Mouse (Mus musculus) intestine, embryonic 14.5 days (tissue): Measurements from ENCODE around the gene Ctsa. TPM values are rescaled to one million over a fixed set of nuclear protein-coding genes. Genes with fewer than 3 reads are reported as not detected.
A peak's percentile ranks its signal among the peaks of the same experiment; 100 is the strongest.

ENCODE experiments used
- ATAC-seq: fragments of 200-750 bp; cut with Nextera tagmentation; replicated peaks from 2 replicates; pipeline ENCODE4 v1.8.0; 2017; ENCODE audit warnings: low read depth, moderate number of reproducible peaks, moderate TSS enrichment, moderate library complexity; ENCODE audit not compliant: low FRiP score, low TSS enrichment
- DNase-seq: peaks from one replicate; pipeline ENCODE4 v3.0.0-alpha.2; 2018; ENCODE audit warnings: low spot score
- H3K27ac ChIP-seq: fragments of 300-500 bp; sonication (generic); 2 replicates; pipeline ENCODE4 v1.5.1; 2014; ENCODE audit warnings: low read depth, mild to moderate bottlenecking, control low read depth
- H3K27me3 ChIP-seq: fragments of 300-500 bp; sonication (generic); replicated peaks from 2 replicates; pipeline ENCODE4 v1.6.1; 2014; ENCODE audit warnings: low read length, control low read depth; ENCODE audit not compliant: control insufficient read depth, insufficient read depth
- H3K36me3 ChIP-seq: fragments of 300-500 bp; sonication (generic); 2 replicates; pipeline ENCODE4 v1.6.1; 2014; ENCODE audit warnings: low read length, control low read depth; ENCODE audit not compliant: control insufficient read depth, insufficient read depth
- H3K4me1 ChIP-seq: fragments of 300-500 bp; sonication (generic); replicated peaks from 2 replicates; pipeline ENCODE4 v1.6.1; 2014; ENCODE audit warnings: low read length, control low read depth, mixed read lengths; ENCODE audit not compliant: control insufficient read depth, insufficient read depth
- H3K4me2 ChIP-seq: fragments of 300-500 bp; sonication (generic); 2 replicates; pipeline ENCODE4 v1.6.1; 2014; ENCODE audit warnings: low read length
- H3K4me3 ChIP-seq: fragments of 300-500 bp; sonication (generic); 2 replicates; pipeline ENCODE4 v1.5.1; 2014; ENCODE audit warnings: low read depth, low read length, control low read depth, mixed read lengths
- H3K9ac ChIP-seq: fragments of 300-500 bp; sonication (generic); 2 replicates; pipeline ENCODE4 v1.6.1; 2014; ENCODE audit warnings: mild to moderate bottlenecking, low read length
- H3K9me3 ChIP-seq: fragments of 300-500 bp; sonication (generic); 2 replicates; pipeline ENCODE4 v1.6.1; 2016; ENCODE audit warnings: low read length, control low read depth; ENCODE audit not compliant: control insufficient read depth
- WGBS: fragments of 180-500 bp; shearing (Covaris S2); extraction: QIAGEN DNeasy Blood & Tissue Kit; methylation state at CpG from one replicate; pipeline ENCODE4 v1.1.7; 2014; 5-methylcytosine and 5-hydroxymethylcytosine counted together
- polyA plus RNA-seq: library from polyadenylated mRNA; unstranded; fragments of >200 nt; fragmentation: Nextera tagmentation; extraction: Ambion mirVana; gene quantifications from 2 replicates; pipeline ENCODE4 v1.2.1, GENCODE M21; 2014

Gene Ctsa
- polyA plus RNA-seq, 1 experiment from 2014 or later: 155 TPM

- H3K4me1 ChIP-seq: peaks cover 8% of the 10 kb centered on the region
- H3K36me3 ChIP-seq: peaks cover 38% of the 10 kb centered on the region
- H3K27ac ChIP-seq: no peak overlapping the region
- H3K9ac ChIP-seq: no peak overlapping the region
- 89% methylated on average over 13 of the region's 13 CpGs for WGBS
- H3K4me2 ChIP-seq: no peak overlapping the region
- ATAC-seq (no peak), DNase-seq (no peak)
- H3K27me3 ChIP-seq: no peaks in the 10 kb centered on the region
- no peaks in the 10 kb centered on the region for H3K9me3 ChIP-seq
- no peak overlapping the region for H3K4me3 ChIP-seq
These were observed 32.2 kb upstream of the Ctsa start for GRCm38 (mm10) chr2:164800252-164801004.

GRCm38 (mm10) chr2:164803201-164803920 is 29.3 kb upstream of the Ctsa start:
- no peaks in the 10 kb centered on the region for H3K9me3 ChIP-seq
- ATAC-seq: no peak
- 89% methylated on average over 16 of the region's 16 CpGs for WGBS

GRCm38 (mm10) chr2:164803921-164804313 is 28.8 kb upstream of the Ctsa start:
- Histone ChIP-seq H3K27ac (peak overlapping the region; percentile 49; the same call in 1 of the 2 replicates), H3K4me1 (peaks cover 12% of the 10 kb centered on the region), H3K9ac (peak overlapping the region; percentile 72), H3K27me3 (no peaks in the 10 kb centered on the region), H3K36me3 (peaks cover 19% of the 10 kb centered on the region), H3K4me2 (peak overlapping the region; percentile 62), H3K9me3 (no peaks in the 10 kb centered on the region), H3K4me3 (peak overlapping the region; percentile 91)
- 67% methylated on average over 1 of the region's 1 CpGs for WGBS
- DNase-seq: no peak
- ATAC-seq: no peak

More at GRCm38 (mm10) chr2:164803201-164803920, 29.3 kb upstream of the Ctsa start:
- H3K4me2 ChIP-seq: peak overlapping the region; percentile 62
- 0 out of 2 replicates have a peak overlapping the region, but pooled peaks have one; percentile 91 for H3K4me3 ChIP-seq
- H3K4me1 ChIP-seq: peaks cover 12% of the 10 kb centered on the region
- DNase-seq: no peak
- H3K9ac ChIP-seq: no peak overlapping the region; the same call in 1 of the 2 replicates
- no peak overlapping the region for H3K27ac ChIP-seq
- no peaks in the 10 kb centered on the region for H3K27me3 ChIP-seq
- H3K36me3 ChIP-seq: peaks cover 15% of the 10 kb centered on the region

- H3K4me3 ChIP-seq: peak within 1 kb of the TSS; percentile 91
- peaks cover 12% of the 10 kb centered on the region for H3K4me1 ChIP-seq
- no peaks in the 10 kb centered on the region for H3K9me3 ChIP-seq
- H3K27ac ChIP-seq: peak within 1 kb of the TSS; percentile 81
- ATAC-seq (peak; percentile 96), DNase-seq (peak; percentile 99)
- under 1% methylated on average over 47 of the region's 47 CpGs for WGBS
- peak within 1 kb of the TSS; percentile 97 for H3K4me2 ChIP-seq
- no peaks in the 10 kb centered on the region for H3K27me3 ChIP-seq
- H3K36me3 ChIP-seq: peaks cover 17% of the 10 kb centered on the region
- peak within 1 kb of the TSS; percentile 82 for H3K9ac ChIP-seq
These were observed 27.9 kb upstream of the Ctsa start, which contains the start of the genes Acot8 and Zswim3 for GRCm38 (mm10) chr2:164804533-164805331. Gene Acot8, minus strand, starts transcription at chr2:164804882. Gene Zswim3, plus strand, starts transcription at chr2:164805098.

GRCm38 (mm10) chr2:164805332-164805718 is 27.3 kb upstream of the Ctsa start:
- Histone ChIP-seq H3K9me3 (no peaks in the 10 kb centered on the region), H3K4me2 (peak overlapping the region; percentile 97), H3K4me1 (peaks cover 12% of the 10 kb centered on the region), H3K9ac (peak overlapping the region; percentile 82), H3K4me3 (peak overlapping the region; percentile 91), H3K27ac (peak overlapping the region; percentile 81; the same call in 1 of the 2 replicates), H3K36me3 (peaks cover 12% of the 10 kb centered on the region; the same call in 1 of the 2 replicates), H3K27me3 (no peaks in the 10 kb centered on the region)
- DNase-seq (no peak), ATAC-seq (peak; percentile 63)
- 2% methylated on average over 21 of the region's 21 CpGs for WGBS

GRCm38 (mm10) chr2:164806614-164807013 is 26.1 kb upstream of the Ctsa start:
- H3K4me3 ChIP-seq: no peak overlapping the region
- no peaks in the 10 kb centered on the region for H3K27me3 ChIP-seq
- 74% methylated on average over 7 of the region's 7 CpGs for WGBS
- DNase-seq (no peak), ATAC-seq (no peak)
- 0 out of 2 replicates have a peak, but pooled peaks cover 6% of the 10 kb centered on the region for H3K36me3 ChIP-seq
- H3K4me2 ChIP-seq: no peak overlapping the region
- peaks cover 12% of the 10 kb centered on the region for H3K4me1 ChIP-seq
- H3K9ac ChIP-seq: no peak overlapping the region
- H3K27ac ChIP-seq: no peak overlapping the region
- H3K9me3 ChIP-seq: no peaks in the 10 kb centered on the region

GRCm38 (mm10) chr2:164813557-164813956 is 19.1 kb upstream of the Ctsa start:
- no peak for DNase-seq
- WGBS: 51% methylated on average over 2 of the region's 2 CpGs
- H3K4me3 ChIP-seq: no peak overlapping the region
- H3K4me2 ChIP-seq: no peak overlapping the region
- ATAC-seq: no peak
- H3K27ac ChIP-seq: no peak overlapping the region
- H3K9ac ChIP-seq: no peak overlapping the region
- no peaks in the 10 kb centered on the region for H3K9me3 ChIP-seq
- H3K4me1 ChIP-seq: peaks cover 4% of the 10 kb centered on the region; the same call in 1 of the 2 replicates
- no peaks in the 10 kb centered on the region for H3K27me3 ChIP-seq
- H3K36me3 ChIP-seq: peaks cover 16% of the 10 kb centered on the region; the same call in 1 of the 2 replicates

- Histone ChIP-seq H3K4me3 (no peak overlapping the region), H3K9ac (no peak overlapping the region), H3K9me3 (no peaks in the 10 kb centered on the region), H3K4me1 (peaks cover 4% of the 10 kb centered on the region; the same call in 1 of the 2 replicates), H3K27me3 (no peaks in the 10 kb centered on the region), H3K4me2 (no peak overlapping the region), H3K36me3 (peaks cover 14% of the 10 kb centered on the region), H3K27ac (no peak overlapping the region)
- DNase-seq: no peak
- ATAC-seq: no peak
- WGBS: 88% methylated on average over 5 of the region's 5 CpGs
These were observed 17.3 kb upstream of the Ctsa start for GRCm38 (mm10) chr2:164815348-164815747.
